Mouse (Mus musculus) thymus, postnatal 36 days (tissue): ENCODE results near the gene March8.

Source experiments
- DNase-seq, 2 experiments: peaks; one replicate each; pipeline ENCODE4 v3.0.0; 2022; ENCODE audit warnings: mixed read lengths in 2 of 2

March8 gene

GRCm38 (mm10) chr6:116411716-116412115, 73.9 kb downstream of the March8 start:
- no peak for DNase-seq

- no peak for DNase-seq
Measured at GRCm38 (mm10) chr6:116412546-116413325, 74.9 kb downstream of the March8 start.

GRCm38 (mm10) chr6:116415126-116415676, 77.4 kb downstream of the March8 start:
- DNase-seq, result no peak

GRCm38 (mm10) chr6:116416000-116416552, 78.3 kb downstream of the March8 start:
- DNase-seq, result no peak

GRCm38 (mm10) chr6:116417518-116418315, 79.9 kb downstream of the March8 start:
- no peak for DNase-seq

- DNase-seq, result no peak
Measured at GRCm38 (mm10) chr6:116418487-116418886, 80.7 kb downstream of the March8 start.

- DNase-seq, result no peak
Measured at GRCm38 (mm10) chr6:116419699-116420098, 81.9 kb downstream of the March8 start.

- no peak for DNase-seq
Measured at GRCm38 (mm10) chr6:116420271-116420670, 82.4 kb downstream of the March8 start.

- no peak for DNase-seq
Measured at GRCm38 (mm10) chr6:116422991-116423390, 85.2 kb downstream of the March8 start.

- DNase-seq, result no peak
Measured at GRCm38 (mm10) chr6:116423664-116424063, 85.8 kb downstream of the March8 start.

GRCm38 (mm10) chr6:116427552-116427951, 89.7 kb downstream of the March8 start:
- DNase-seq, result no peak

GRCm38 (mm10) chr6:116428282-116428681, 90.5 kb downstream of the March8 start:
- DNase-seq, result no peak

GRCm38 (mm10) chr6:116438864-116439263, 101.0 kb downstream of the March8 start:
- no peak for DNase-seq

- DNase-seq, result no peak
Measured at GRCm38 (mm10) chr6:116439531-116439930, 101.7 kb downstream of the March8 start.

GRCm38 (mm10) chr6:116440447-116440846, 102.6 kb downstream of the March8 start:
- DNase-seq, result no peak

- no peak for DNase-seq
Measured at GRCm38 (mm10) chr6:116440849-116441248, 103.0 kb downstream of the March8 start.

- no peak for DNase-seq
Measured at GRCm38 (mm10) chr6:116455781-116456180, 118.0 kb downstream of the March8 start.

GRCm38 (mm10) chr6:116456482-116456881, 118.7 kb downstream of the March8 start:
- DNase-seq, result peak; percentile 5 to 7

GRCm38 (mm10) chr6:116458728-116459127, 120.9 kb downstream of the March8 start:
- no peak for DNase-seq
